Mouse (Mus musculus): Measurements from ENCODE around the gene Snx30. TPM values are rescaled to one million over a fixed set of nuclear protein-coding genes. Genes with fewer than 3 reads are reported as not detected.

The Snx30 gene
- total RNA-seq, 1 experiment = 19.8 TPM

DNA sequence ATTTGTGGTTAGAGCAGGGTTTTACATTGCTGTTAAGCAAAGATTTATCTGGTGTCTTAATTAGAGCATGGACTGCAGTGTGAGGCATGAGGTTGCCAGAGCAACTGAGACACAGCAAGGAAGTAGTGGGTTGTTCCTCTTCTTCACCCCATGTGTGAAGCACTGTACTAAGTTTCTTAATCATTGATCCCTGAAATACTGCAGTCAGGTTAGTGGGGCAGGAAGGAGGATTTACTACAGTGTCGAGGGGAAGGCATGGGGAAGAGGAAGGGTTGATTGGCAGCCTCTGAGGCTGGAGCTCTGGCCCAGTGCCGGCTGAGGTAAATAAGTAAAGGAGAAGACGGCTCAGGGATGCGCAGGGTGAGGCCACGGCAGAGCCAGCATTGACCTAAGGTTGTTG, 82.4 kb downstream of the Snx30 start:
- no peaks in the 10 kb centered on the region for H3K9me3 ChIP-seq (ENCODE audit: control insufficient read depth, insufficient read depth, low read depth, low read length)
- in situ Hi-C loops (cut with MboI; ENCODE audit: low sequenced_read_pairs in 2 of 2, unreplicated experiment in 2 of 2) = no loop called here
- TF ChIP-seq CHD2 (IDR thresholded peaks at IDR 0.05; ENCODE audit: low read depth, low read length) (no peak), MAFK (IDR thresholded peaks at IDR 0.05; ENCODE audit: insufficient read depth, low read depth, low read length) (no peak), ZC3H11A (IDR thresholded peaks at IDR 0.05; ENCODE audit: borderline replicate concordance, low read depth, low read length) (no peak), HCFC1 (IDR thresholded peaks at IDR 0.05; ENCODE audit: borderline replicate concordance, insufficient read depth, low read length) (no peak), ZNF384 (IDR thresholded peaks at IDR 0.05; ENCODE audit: low read depth, low read length) (no peak)

DNA sequence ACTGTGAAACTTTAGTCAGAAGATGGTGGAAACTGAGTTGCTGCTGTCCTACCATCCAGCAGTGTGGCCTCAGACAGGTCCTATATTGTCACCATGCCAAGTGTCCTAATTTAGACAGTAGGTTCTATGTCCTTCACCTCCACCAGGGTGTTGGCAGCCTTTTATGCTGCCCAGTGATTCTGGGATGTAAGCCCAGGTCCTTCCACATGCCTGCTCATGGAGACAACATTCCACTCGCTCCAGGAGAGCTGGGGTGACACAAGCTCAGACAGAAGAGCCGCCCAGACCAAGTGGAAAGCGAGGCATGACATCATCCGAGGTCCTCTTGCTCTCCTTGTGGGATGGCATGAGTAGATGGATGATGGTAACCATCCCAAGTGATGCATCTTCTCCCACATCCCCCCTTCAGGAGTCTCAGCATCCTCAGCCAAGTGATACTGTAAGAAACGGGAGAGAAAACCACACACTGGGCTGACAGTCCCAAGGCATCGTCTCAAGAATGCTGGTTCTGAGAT, 84.5 kb downstream of the Snx30 start:
- TF ChIP-seq CHD2 (IDR thresholded peaks at IDR 0.05; ENCODE audit: low read depth, low read length) (no peak), HCFC1 (IDR thresholded peaks at IDR 0.05; ENCODE audit: borderline replicate concordance, insufficient read depth, low read length) (no peak), ZNF384 (IDR thresholded peaks at IDR 0.05; ENCODE audit: low read depth, low read length) (no peak), ZC3H11A (IDR thresholded peaks at IDR 0.05; ENCODE audit: borderline replicate concordance, low read depth, low read length) (no peak), MAFK (IDR thresholded peaks at IDR 0.05; ENCODE audit: insufficient read depth, low read depth, low read length) (no peak)
- in situ Hi-C loops (cut with MboI; ENCODE audit: low sequenced_read_pairs in 2 of 2, unreplicated experiment in 2 of 2) = no loop called here
- no peak overlapping the region for H3K9ac ChIP-seq (ENCODE audit: insufficient read depth, low read depth, low read length, poor library complexity, severe bottlenecking)
- DNase-seq (ENCODE audit: low read depth, low spot score) = no peak
- H3K9me3 ChIP-seq (ENCODE audit: control insufficient read depth, insufficient read depth, low read depth, low read length) = no peaks in the 10 kb centered on the region
- peaks cover 1 to 15% of the 10 kb centered on the region in 2 experiments; a peak in 1 of 4 replicates for H3K4me1 ChIP-seq (ENCODE audit: control insufficient read depth in 2 of 2, insufficient read depth in 2 of 2, low read length in 2 of 2, poor library complexity in 1 of 2)
- H3K4me3 ChIP-seq (ENCODE audit: insufficient read depth in 1 of 2, low read depth in 1 of 2, low read length in 2 of 2, poor library complexity in 1 of 2, severe bottlenecking in 1 of 2) = no peak overlapping the region
- peaks cover 36% of the 10 kb centered on the region; the same call in 1 of the 2 replicates for H3K36me3 ChIP-seq (ENCODE audit: control insufficient read depth, insufficient read depth, low read length, poor library complexity, severe bottlenecking)
- no peak overlapping the region; the same call in 1 of the 2 replicates for H3K27ac ChIP-seq (ENCODE audit: insufficient read depth, low read depth, low read length, poor library complexity, severe bottlenecking)

More for the DNA sequence above, 82.4 kb downstream of the Snx30 start:
- no peak for DNase-seq (ENCODE audit: low read depth, low spot score)
- no peak overlapping the region for H3K9ac ChIP-seq (ENCODE audit: insufficient read depth, low read depth, low read length, poor library complexity, severe bottlenecking)
- H3K4me1 ChIP-seq (ENCODE audit: control insufficient read depth in 2 of 2, insufficient read depth in 2 of 2, low read length in 2 of 2, poor library complexity in 1 of 2) = peaks cover 0 to 6% of the 10 kb centered on the region in 2 experiments; a peak in 1 of 4 replicates
- H3K36me3 ChIP-seq (ENCODE audit: control insufficient read depth, insufficient read depth, low read length, poor library complexity, severe bottlenecking) = peaks cover 27% of the 10 kb centered on the region; the same call in 1 of the 2 replicates
- H3K4me3 ChIP-seq (ENCODE audit: insufficient read depth in 1 of 2, low read depth in 1 of 2, low read length in 2 of 2, poor library complexity in 1 of 2, severe bottlenecking in 1 of 2) = no peak overlapping the region
- H3K27ac ChIP-seq (ENCODE audit: insufficient read depth, low read depth, low read length, poor library complexity, severe bottlenecking) = no peak overlapping the region

DNA sequence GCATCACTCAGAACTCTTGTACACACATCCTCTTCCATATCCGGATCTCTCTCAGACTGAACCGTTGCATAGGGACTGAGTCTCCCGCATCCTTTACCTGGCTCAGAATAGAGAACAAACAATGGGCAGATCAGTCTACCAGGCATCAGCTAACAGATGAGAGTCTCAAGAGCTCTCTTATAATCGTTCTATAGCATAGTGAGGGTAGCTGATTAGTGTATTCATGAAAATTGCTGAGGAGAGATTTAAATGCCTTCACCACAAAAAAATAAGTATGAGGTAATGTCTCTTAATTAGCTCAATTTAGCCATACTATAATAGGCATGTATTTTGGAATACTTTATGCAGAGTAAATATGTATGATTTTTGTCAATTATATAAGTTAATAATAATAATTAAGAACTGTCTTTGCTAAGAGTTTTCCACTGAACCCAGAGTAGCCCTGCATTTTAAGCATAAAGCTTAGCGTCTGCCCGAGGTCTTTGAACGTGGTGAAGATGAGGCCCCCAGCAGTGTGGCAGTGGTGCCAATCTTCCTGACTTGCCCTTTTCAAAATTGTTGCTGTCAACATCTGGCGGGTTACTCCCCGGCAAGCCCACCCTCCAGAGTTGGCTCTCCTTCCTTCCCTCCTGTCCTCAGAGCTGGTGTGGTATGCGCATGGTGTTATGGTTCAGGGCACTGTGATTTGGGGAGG, 86.2 kb downstream of the Snx30 start:
- Histone ChIP-seq H3K9ac (ENCODE audit: insufficient read depth, low read depth, low read length, poor library complexity, severe bottlenecking) (no peak overlapping the region), H3K36me3 (ENCODE audit: control insufficient read depth, insufficient read depth, low read length, poor library complexity, severe bottlenecking) (peaks cover 28% of the 10 kb centered on the region; the same call in 1 of the 2 replicates), H3K9me3 (ENCODE audit: control insufficient read depth, insufficient read depth, low read depth, low read length) (no peaks in the 10 kb centered on the region), H3K4me3 (ENCODE audit: insufficient read depth in 1 of 2, low read depth in 1 of 2, low read length in 2 of 2, poor library complexity in 1 of 2, severe bottlenecking in 1 of 2) (no peak overlapping the region), H3K27ac (ENCODE audit: insufficient read depth, low read depth, low read length, poor library complexity, severe bottlenecking) (no peak overlapping the region; the same call in 1 of the 2 replicates), H3K4me1 (ENCODE audit: control insufficient read depth in 2 of 2, insufficient read depth in 2 of 2, low read length in 2 of 2, poor library complexity in 1 of 2) (peaks cover 13 to 25% of the 10 kb centered on the region in 2 experiments)
- TF ChIP-seq ZC3H11A (IDR thresholded peaks at IDR 0.05; ENCODE audit: borderline replicate concordance, low read depth, low read length) (no peak), ZNF384 (IDR thresholded peaks at IDR 0.05; ENCODE audit: low read depth, low read length) (no peak)
- DNase-seq (ENCODE audit: low read depth, low spot score) = no peak
- in situ Hi-C loops (cut with MboI; ENCODE audit: low sequenced_read_pairs in 2 of 2, unreplicated experiment in 2 of 2) = no loop called here

- Histone ChIP-seq H3K9ac (ENCODE audit: insufficient read depth, low read depth, low read length, poor library complexity, severe bottlenecking) (no peak overlapping the region), H3K27ac (ENCODE audit: insufficient read depth, low read depth, low read length, poor library complexity, severe bottlenecking) (no peak overlapping the region)
- in situ Hi-C loops (cut with MboI; ENCODE audit: low sequenced_read_pairs in 2 of 2, unreplicated experiment in 2 of 2) = no loop called here
Measured at GRCm38 (mm10) chr4:59892731-59893130, 87.1 kb downstream of the Snx30 start.

More at GRCm38 (mm10) chr4:59892731-59893130, 87.1 kb downstream of the Snx30 start:
- no peak for TF ChIP-seq HCFC1 (IDR thresholded peaks at IDR 0.05; ENCODE audit: borderline replicate concordance, insufficient read depth, low read length)
- no peak for TF ChIP-seq ZC3H11A (IDR thresholded peaks at IDR 0.05; ENCODE audit: borderline replicate concordance, low read depth, low read length)
- no peak for TF ChIP-seq CHD2 (IDR thresholded peaks at IDR 0.05; ENCODE audit: low read depth, low read length)
- TF ChIP-seq ZNF384 (IDR thresholded peaks at IDR 0.05; ENCODE audit: low read depth, low read length) = no peak
- TF ChIP-seq MAFK (IDR thresholded peaks at IDR 0.05; ENCODE audit: insufficient read depth, low read depth, low read length) = no peak
- Histone ChIP-seq H3K9me3 (ENCODE audit: control insufficient read depth, insufficient read depth, low read depth, low read length) (no peaks in the 10 kb centered on the region), H3K4me1 (ENCODE audit: control insufficient read depth in 2 of 2, insufficient read depth in 2 of 2, low read length in 2 of 2, poor library complexity in 1 of 2) (peaks cover 18 to 33% of the 10 kb centered on the region in 2 experiments), H3K36me3 (ENCODE audit: control insufficient read depth, insufficient read depth, low read length, poor library complexity, severe bottlenecking) (peaks cover 28% of the 10 kb centered on the region; the same call in 1 of the 2 replicates), H3K4me3 (ENCODE audit: insufficient read depth in 1 of 2, low read depth in 1 of 2, low read length in 2 of 2, poor library complexity in 1 of 2, severe bottlenecking in 1 of 2) (no peak overlapping the region)
- DNase-seq (ENCODE audit: low read depth, low spot score) = no peak
